Mouse (Mus musculus) left cerebral cortex, adult 2 months (tissue): ENCODE data around the gene Nox4. TPM values are rescaled to one million over a fixed set of nuclear protein-coding genes. Genes with fewer than 3 reads are reported as not detected.

ENCODE experiments used
- DNase-seq, 2 experiments: peaks; one replicate each; pipeline ENCODE4 v3.0.0; 2021 to 2022; ENCODE audit warnings: low spot score in 2 of 2, mixed read lengths in 1 of 2; ENCODE audit errors: extremely low spot score in 1 of 2
- H3K27ac ChIP-seq: fragments of 200-600 bp; 2 replicates; pipeline ENCODE4 v1.8.1; 2022
- H3K4me3 ChIP-seq: fragments of 200-600 bp; 2 replicates; pipeline ENCODE4 v1.8.1; 2022
- CTCF ChIP-seq: fragments of 200-600 bp; IDR thresholded peaks from 2 replicates; pipeline ENCODE4 v1.8.1; 2022; ENCODE audit warnings: antibody characterized with exemption, mild to moderate bottlenecking, moderate library complexity
- intact Hi-C: fragments of 180-260 bp; cut with DNase I; formaldehyde crosslinking; loops from one replicate; pipeline ENCODE4 v1.15.1; 2025
- total RNA-seq, 2 experiments: library from RNA; stranded (reverse); gene quantifications; 2 replicates each; pipeline ENCODE4 v1.2.3; 2021

The Nox4 gene
- total RNA-seq, 2 experiments from 2014 or later: 0.32 TPM; not detected in 1

DNA sequence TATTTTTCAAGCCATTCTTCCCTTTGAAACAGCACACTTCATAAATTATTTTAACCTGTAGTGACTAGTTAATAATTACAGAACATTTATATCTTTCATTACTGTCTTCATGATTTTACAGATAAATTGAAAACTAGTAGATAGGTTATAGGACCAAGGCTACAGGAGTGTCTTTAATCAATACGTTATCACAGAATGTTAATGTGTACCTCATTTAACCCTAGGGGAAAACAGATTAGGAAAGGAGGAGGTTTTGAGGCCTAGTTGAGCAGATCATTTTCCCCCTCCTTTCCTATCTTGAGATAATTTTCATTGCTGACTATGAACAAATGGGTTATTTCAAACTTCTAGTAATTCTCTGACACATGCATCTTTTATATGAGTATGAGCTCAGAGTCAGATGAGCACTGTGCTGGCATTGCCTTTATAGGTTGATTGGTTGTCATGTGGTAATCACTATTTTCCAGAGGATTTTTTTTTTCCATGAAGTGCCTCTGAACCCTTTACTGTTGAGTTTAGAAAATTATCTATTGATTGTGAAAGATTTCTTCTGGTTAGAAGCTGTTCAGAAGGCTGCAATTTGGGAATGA lies 57.9 kb downstream of the Nox4 start:
- no peak for TF ChIP-seq CTCF
- intact Hi-C loops: no loop called here
- DNase-seq: no peak
- Histone ChIP-seq H3K27ac (no peak overlapping the region), H3K4me3 (no peak overlapping the region)

DNA sequence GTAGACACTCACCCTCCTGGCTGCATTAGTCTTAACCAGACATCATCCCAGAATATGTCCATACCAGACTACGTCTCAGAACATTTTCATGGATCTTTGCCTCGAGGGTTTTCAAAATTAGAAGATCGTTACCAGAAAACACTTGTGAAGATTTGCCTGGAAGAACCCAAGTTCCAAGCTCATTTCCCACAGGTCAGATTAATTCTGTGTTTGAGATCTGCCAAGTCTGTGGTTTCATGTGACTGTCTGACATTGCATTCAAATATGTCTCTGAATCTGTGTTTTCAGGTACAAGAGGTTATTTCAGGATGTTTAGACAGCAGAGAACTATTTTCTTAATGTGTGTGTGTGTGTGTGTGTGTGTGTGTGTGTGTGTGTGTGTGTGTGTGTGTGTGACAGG lies 75.7 kb downstream of the Nox4 start:
- no peak for DNase-seq
- intact Hi-C loops: no loop called here
- no peak overlapping the region for H3K4me3 ChIP-seq
- TF ChIP-seq CTCF: no peak
- H3K27ac ChIP-seq: no peak overlapping the region

DNA sequence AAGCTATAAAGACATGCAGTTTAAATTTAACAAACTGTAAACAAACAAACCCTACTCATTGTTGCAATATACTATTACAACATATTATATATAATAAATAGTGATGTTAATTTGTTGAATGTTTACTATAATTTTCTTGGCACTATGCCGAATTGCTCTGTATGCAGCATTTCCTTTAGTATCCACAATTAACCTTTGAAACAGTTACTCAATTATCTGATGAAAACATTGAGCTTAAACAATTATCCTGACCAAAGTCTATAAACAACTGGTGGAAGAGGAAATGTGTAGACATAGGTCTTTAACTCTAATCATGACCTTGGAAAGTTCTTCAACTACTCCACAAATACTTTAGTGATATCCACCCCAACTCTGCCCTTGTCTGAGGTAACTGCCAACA lies 76.2 kb downstream of the Nox4 start:
- H3K4me3 ChIP-seq: no peak overlapping the region
- intact Hi-C loops: no loop called here
- DNase-seq: no peak
- TF ChIP-seq CTCF: no peak
- H3K27ac ChIP-seq: no peak overlapping the region

DNA sequence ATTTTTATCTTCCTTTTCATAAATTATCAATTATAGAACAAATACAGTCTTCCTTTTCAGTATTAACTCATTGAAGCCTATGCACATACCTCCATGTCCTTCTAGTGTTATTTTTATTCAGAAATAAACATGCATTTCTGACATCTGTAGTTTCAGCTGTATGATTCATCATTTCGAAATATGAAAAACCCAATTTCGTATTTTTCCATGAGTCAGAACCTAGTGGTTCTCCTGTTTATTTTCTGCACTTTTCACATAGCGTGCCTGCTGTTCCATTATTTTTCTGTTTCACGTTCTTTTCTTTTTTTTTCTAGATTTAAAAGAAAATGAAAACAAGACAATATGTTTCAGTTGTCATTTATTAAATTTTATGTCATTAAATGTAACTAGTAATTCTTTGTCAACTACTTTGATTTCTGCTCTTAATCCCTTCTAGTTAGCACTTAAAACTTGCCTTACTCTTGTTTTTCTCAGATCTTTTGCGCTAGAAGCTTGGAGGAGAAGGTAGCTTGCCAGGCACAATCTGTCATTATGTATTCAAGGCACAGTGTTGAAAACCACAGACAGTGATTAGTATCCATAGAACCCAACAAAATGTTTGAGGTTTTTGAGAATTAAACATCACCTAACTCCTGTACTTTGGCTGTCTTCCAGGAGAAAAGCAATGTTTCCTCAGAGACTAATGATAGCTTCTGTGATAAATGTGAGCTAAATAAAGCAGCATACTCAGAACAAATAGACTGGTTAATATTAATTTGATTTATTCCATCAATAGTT lies 85.1 kb downstream of the Nox4 start:
- intact Hi-C loops: no loop called here
- no peak for DNase-seq
- no peak overlapping the region for H3K27ac ChIP-seq
- no peak overlapping the region for H3K4me3 ChIP-seq
- TF ChIP-seq CTCF: no peak

DNA sequence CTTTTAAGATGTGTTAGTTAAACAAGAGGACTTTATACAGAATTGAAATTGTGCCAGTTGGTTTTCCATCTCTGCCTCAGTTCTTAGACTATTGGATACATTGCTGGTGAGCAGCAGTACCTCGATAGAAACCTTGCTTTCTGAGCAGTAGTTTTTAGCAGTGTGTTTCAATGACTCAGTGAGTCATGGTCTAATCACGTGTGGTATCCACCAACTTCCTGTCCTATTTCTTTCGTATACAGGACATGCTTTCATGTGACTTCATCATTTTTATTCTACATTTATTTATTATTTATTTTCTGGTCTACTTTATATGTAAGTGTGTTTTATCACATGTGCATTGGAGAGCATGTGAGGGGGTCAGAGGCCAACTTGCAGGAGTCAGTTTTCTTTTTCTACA lies 99.7 kb downstream of the Nox4 start:
- no peak for DNase-seq
- intact Hi-C loops: no loop called here
- no peak overlapping the region for H3K27ac ChIP-seq
- no peak overlapping the region for H3K4me3 ChIP-seq
- TF ChIP-seq CTCF: no peak

DNA sequence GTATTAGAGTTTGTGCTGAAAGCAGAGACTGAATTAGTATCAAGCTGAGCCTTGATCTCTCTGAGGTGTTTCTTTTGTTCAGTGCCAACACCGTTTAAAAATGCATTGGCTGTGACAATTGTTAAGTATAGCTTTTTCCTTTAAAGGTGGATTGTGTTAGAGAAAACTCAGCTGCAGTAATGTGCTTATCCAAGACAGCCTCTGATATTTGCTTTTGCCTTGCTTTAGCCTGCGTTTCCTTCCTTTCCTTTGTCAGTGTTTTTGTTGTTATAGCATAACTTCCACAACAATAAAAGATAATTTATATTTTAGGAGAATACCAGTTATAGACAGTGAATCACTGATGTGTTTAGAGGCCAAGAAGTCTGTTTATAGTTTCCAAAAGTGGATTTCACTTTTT lies 106.9 kb downstream of the Nox4 start:
- TF ChIP-seq CTCF: no peak
- Histone ChIP-seq H3K4me3 (no peak overlapping the region), H3K27ac (no peak overlapping the region)
- no peak for DNase-seq
- intact Hi-C loops: no loop called here

DNA sequence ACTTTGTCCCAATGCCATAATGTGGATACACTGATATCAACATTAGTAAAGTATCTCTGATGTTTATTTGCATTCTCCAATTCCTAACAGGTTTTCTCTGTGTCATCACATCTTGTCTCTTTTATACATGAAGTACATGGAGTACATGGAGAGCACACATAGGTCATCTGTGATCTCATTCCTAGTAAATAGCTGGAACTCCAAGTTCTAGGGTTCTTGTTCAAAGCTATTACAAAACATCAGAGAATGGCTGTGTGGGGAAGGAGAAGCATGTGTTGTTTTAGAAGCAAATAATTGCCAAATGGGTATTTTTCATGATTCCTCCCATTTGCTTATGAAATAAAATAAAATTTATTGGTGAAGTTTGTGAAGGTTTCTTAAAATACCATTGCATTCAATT lies 121.9 kb downstream of the Nox4 start:
- TF ChIP-seq CTCF: no peak
- H3K27ac ChIP-seq: no peak overlapping the region
- no peak for DNase-seq
- H3K4me3 ChIP-seq: no peak overlapping the region
- intact Hi-C loops: no loop called here

DNA sequence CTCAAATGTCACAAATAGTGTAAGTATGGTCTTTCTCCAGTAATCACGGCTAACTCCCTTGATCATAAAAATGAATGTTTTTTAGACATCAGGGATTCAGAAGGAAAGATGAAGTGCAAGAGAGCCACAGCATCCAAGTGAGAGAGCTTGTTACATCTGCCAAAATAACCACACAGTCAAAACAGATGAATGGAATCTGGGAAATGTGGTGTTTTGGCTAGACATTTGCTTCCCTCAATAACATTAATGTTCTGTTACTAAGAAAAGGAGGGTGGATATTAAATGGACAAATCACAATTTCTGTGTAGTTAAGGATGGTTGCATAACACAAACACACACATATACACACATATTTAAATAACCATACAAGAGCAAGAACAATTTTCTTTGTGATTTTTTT lies 123.2 kb downstream of the Nox4 start:
- no peak for DNase-seq
- Histone ChIP-seq H3K4me3 (no peak overlapping the region), H3K27ac (no peak overlapping the region)
- TF ChIP-seq CTCF: no peak
- intact Hi-C loops: no loop called here

DNA sequence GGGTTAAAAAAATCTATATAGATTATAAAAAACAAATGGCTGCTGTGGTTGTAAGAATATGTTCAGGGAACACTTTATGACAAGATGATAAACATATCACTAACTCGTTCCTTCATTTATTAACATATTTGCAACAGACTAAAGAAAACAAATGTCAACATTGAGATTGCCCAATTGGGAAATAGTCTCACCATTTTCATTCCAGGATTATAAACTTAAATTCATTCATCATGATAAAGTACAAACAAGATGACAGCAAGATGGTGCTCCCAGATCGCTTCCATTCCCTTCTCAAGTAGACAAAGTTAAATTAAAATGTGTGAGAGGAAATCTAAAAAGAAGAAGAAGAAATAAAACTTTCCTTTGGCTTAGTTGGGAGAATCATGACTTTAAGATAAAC lies 124.9 kb downstream of the Nox4 start:
- Histone ChIP-seq H3K27ac (no peak overlapping the region), H3K4me3 (no peak overlapping the region)
- intact Hi-C loops: no loop called here
- TF ChIP-seq CTCF: no peak
- no peak for DNase-seq

DNA sequence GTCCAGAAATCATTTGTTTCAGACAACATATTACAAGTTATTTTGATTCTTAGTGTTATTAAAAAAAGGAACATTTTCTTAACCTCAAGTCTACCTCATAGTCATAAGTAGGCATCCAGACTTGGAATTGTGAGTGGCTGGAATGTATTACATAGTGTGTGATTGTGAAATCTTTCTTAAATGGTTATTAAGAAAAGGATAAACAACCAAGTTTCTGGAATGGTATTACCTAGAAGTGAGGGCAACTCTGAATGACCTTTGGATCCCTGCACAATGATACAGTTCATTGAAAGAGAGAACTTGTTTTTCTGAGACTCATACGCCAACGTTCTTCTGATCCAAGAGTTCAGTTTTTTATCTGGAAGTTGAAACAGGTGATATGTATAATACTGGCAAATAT lies 125.4 kb downstream of the Nox4 start:
- no peak for DNase-seq
- Histone ChIP-seq H3K4me3 (no peak overlapping the region), H3K27ac (no peak overlapping the region)
- intact Hi-C loops: no loop called here
- TF ChIP-seq CTCF: no peak

DNA sequence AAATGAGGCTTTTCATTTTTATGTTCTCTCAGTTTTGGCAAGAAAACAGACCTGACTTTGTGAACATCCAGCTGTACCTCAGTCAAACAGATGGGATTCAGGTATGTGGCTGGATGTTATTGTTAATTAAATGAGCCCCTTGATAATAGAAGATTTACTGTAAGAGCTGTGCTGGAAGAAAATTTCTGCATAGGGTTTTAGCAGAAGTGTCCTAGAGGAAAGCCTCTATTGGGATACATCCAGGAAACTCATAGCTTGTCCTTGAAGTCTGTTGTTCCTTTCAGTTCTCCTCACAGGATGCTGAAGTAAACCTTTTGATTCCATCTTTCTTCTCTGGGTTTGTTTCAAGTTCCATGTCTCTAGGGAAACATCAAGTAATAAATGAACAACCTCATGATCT lies 128.4 kb downstream of the Nox4 start:
- Histone ChIP-seq H3K27ac (no peak overlapping the region), H3K4me3 (no peak overlapping the region)
- no peak for DNase-seq
- TF ChIP-seq CTCF: no peak
- intact Hi-C loops: no loop called here

DNA sequence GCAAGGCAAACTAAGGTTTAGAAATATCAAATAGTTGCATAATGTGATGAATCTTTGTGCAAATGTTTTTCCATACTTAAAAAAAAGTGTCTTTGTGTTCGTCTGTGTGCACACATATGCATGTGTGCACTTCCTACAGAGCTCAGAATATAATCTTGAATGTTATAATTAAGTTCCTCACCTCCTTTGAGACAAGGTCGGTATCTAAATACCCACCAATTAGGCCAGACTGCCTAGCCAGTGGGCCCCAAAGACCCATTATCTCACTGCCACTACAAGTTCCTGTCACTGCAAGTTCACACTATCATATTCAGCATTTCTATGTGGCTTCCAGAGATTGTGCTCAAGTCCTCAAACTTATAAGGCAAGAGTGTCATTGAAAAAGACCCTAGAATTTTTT lies 129.0 kb downstream of the Nox4 start:
- no peak overlapping the region for H3K27ac ChIP-seq
- H3K4me3 ChIP-seq: no peak overlapping the region
- no peak for TF ChIP-seq CTCF
- intact Hi-C loops: no loop called here
- DNase-seq: no peak

DNA sequence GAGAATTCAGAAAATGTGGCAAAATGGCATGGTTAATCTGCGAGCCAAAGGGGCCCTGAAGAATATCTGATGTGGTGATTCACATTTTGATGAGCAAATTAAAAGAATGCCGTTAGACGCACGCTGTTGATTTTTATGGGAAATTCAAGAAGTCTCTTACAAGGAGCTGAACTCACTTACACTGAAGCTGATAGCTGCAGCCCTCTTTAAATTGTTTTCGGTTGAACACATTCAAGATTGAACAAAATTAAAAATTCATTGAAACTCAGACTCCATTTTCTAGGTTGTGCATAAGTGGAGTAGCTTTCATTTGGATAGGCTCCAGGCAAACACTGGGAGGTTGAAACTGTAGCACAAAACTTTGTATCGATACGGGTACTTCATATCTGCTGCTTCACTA lies 151.1 kb downstream of the Nox4 start:
- TF ChIP-seq CTCF: no peak
- intact Hi-C loops: no loop called here
- DNase-seq: no peak
- H3K4me3 ChIP-seq: no peak overlapping the region
- no peak overlapping the region for H3K27ac ChIP-seq
